Mouse (Mus musculus) midbrain, embryonic 11.5 days (tissue): ENCODE measurements at regions not wholly inside any gene's neighbourhood (a gene's known extent, or its start where the extent isn't known, plus 50 kb on each side); places are given as distances from the start of the nearest gene placed in this dataset.

Experiments used
- ATAC-seq: fragments of 200-750 bp; cut with Nextera tagmentation; 2 replicates; pipeline ENCODE4 v1.8.0; 2017; ENCODE audit warnings: moderate TSS enrichment, moderate library complexity; ENCODE audit not compliant: low FRiP score
- DNase-seq: peaks from one replicate; pipeline ENCODE4 v3.0.0; 2015; ENCODE audit warnings: low spot score; ENCODE audit errors: missing footprints
- H3K27ac ChIP-seq: fragments of 300-500 bp; sonication (generic); 2 replicates; pipeline ENCODE4 v1.5.1; 2014; ENCODE audit warnings: low read depth, low read length
- H3K27me3 ChIP-seq: fragments of 300-500 bp; sonication (generic); 2 replicates; pipeline ENCODE4 v1.6.1; 2014; ENCODE audit warnings: mild to moderate bottlenecking, low read length, moderate library complexity, mixed read lengths; ENCODE audit not compliant: control insufficient read depth, insufficient read depth
- H3K36me3 ChIP-seq: fragments of 300-500 bp; sonication (generic); 2 replicates; pipeline ENCODE4 v1.6.1; 2014; ENCODE audit warnings: mild to moderate bottlenecking, low read length, moderate library complexity, mixed read lengths; ENCODE audit not compliant: control insufficient read depth, insufficient read depth
- H3K4me1 ChIP-seq: fragments of 300-500 bp; sonication (generic); 2 replicates; pipeline ENCODE4 v1.6.1; 2014; ENCODE audit warnings: low read length; ENCODE audit not compliant: control insufficient read depth, insufficient read depth
- H3K4me2 ChIP-seq: fragments of 300-500 bp; sonication (generic); 2 replicates; pipeline ENCODE4 v1.6.1; 2014; ENCODE audit warnings: mild to moderate bottlenecking, moderate library complexity
- H3K4me3 ChIP-seq: fragments of 300-500 bp; sonication (generic); 2 replicates; pipeline ENCODE4 v1.5.1; 2014; ENCODE audit warnings: low read depth, low read length
- H3K9ac ChIP-seq: fragments of 300-500 bp; sonication (generic); 2 replicates; pipeline ENCODE4 v1.6.1; 2014; ENCODE audit warnings: low read length
- H3K9me3 ChIP-seq: fragments of 300-500 bp; sonication (generic); 2 replicates; pipeline ENCODE4 v1.6.1; 2016; ENCODE audit warnings: low read length; ENCODE audit not compliant: control insufficient read depth
- WGBS: fragments of 180-500 bp; shearing (Covaris S2); extraction: QIAGEN DNeasy Blood & Tissue Kit; methylation state at CpG from one replicate; pipeline ENCODE4 v1.1.7; 2014; 5-methylcytosine and 5-hydroxymethylcytosine counted together

DNA sequence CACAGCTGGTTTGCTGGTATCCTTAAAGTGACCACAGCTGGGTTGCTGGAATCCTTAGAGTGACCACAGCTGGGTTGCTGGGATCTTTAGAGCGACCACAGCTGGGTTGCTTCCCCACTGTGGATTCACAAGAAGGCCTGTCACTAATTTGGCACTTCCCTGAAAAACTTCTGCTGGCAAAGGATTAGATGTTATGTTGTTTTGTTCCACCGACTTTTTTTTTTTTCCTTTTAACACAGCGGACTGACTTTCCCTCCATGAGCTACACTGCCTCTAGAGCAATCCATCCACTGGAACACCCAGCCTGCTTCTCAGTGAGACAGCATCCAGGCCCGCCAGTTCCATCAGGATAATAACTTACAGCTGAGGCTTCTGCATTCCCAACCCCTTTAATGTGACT is 266.9 kb downstream of the Olfr1505 start:
- Histone ChIP-seq H3K4me3 (no peak overlapping the region), H3K4me2 (no peak overlapping the region), H3K9me3 (no peaks in the 10 kb centered on the region), H3K27ac (no peak overlapping the region), H3K4me1 (no peaks in the 10 kb centered on the region), H3K36me3 (no peaks in the 10 kb centered on the region), H3K27me3 (no peaks in the 10 kb centered on the region), H3K9ac (no peak overlapping the region)
- DNase-seq: no peak
- ATAC-seq: no peak
- 17% methylated on average over 4 of the region's 4 CpGs for WGBS

DNA sequence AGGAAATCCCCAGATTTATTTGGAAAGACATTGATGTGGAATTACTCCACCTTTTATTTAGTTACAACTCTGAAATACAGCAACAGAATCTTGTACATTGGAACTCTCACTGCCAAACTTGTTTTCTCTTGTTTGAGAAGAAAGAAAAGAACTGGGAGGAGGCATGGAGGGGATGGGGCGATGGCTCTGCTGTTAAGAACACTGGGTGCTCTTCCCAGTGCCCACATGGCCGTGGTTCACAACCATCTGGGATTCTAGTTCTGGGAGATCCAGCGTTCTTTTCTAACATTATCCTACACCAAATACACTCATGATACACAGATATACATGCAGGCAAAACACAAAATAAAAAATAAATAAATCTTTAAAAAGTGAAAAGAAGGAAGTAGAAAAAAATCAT is 267.6 kb downstream of the Olfr1505 start:
- Histone ChIP-seq H3K36me3 (no peaks in the 10 kb centered on the region), H3K9ac (no peak overlapping the region), H3K4me1 (no peaks in the 10 kb centered on the region), H3K9me3 (no peaks in the 10 kb centered on the region), H3K4me2 (no peak overlapping the region), H3K27me3 (no peaks in the 10 kb centered on the region), H3K4me3 (no peak overlapping the region), H3K27ac (no peak overlapping the region)
- WGBS: 70% methylated on average over 3 of the region's 3 CpGs
- DNase-seq (no peak), ATAC-seq (no peak)

DNA sequence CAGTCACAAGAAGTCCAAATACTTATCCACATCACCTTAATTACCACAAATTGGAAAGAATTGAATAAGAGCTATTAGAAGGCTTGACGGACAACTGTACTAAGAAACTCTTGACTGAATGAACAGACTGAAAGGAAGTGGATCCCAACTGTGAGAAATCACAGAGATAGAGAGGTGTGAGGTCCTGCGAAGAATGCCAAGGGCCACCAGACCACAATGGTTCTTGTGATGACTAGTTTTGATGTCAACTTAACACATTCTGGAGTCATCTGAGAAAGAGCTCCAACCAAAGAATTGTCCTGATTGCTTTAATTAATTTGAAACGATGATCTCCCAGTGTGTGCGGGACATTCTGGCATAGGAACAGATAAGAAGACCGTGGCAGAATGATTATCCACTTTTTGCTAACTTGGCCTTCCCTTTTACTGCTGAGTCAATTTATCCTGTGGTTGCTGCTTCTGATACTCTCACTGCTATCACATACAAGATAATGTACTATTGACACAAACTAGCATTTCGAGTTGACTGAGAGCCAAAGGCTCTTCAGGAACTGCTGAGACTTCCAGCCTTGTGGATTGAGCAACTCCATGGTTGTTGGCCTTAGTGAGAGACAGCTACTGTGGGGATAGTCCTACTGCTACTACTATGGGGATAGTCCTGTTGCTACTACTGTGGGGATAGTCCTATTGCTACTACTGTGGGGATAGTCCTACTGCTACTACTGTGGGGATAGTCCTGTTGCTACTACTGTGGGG is 268.5 kb downstream of the Olfr1505 start:
- DNase-seq: no peak
- Histone ChIP-seq H3K27me3 (no peaks in the 10 kb centered on the region), H3K9me3 (no peaks in the 10 kb centered on the region), H3K4me2 (no peak overlapping the region), H3K4me1 (no peaks in the 10 kb centered on the region), H3K27ac (no peak overlapping the region), H3K4me3 (no peak overlapping the region), H3K36me3 (no peaks in the 10 kb centered on the region), H3K9ac (no peak overlapping the region)
- no peak for ATAC-seq
- WGBS: 87% methylated on average over 6 of the region's 6 CpGs

DNA sequence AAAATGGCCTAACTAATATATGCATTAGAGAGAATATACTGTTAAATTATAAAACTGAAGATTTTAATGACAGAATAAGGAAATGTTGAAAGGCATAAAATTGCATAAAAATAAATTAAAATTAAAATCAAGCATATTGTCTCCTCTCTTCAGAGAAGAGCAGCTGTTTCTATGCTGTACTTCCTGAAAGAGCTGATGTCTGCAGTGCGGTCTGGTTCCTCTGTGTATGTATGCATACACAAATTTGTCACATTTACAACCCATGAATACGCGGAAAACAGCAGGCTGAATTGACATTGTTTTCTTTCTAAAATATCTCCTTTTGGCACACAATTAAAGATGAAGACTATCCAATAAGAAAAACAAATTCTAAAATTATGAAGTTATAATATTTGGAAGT is 278.5 kb downstream of the Olfr1505 start:
- Histone ChIP-seq H3K9me3 (no peaks in the 10 kb centered on the region), H3K4me1 (no peaks in the 10 kb centered on the region), H3K27me3 (no peaks in the 10 kb centered on the region), H3K27ac (no peak overlapping the region), H3K36me3 (no peaks in the 10 kb centered on the region), H3K4me2 (no peak overlapping the region), H3K4me3 (no peak overlapping the region), H3K9ac (no peak overlapping the region)
- DNase-seq: no peak
- 91% methylated on average over 3 of the region's 3 CpGs for WGBS
- no peak for ATAC-seq

DNA sequence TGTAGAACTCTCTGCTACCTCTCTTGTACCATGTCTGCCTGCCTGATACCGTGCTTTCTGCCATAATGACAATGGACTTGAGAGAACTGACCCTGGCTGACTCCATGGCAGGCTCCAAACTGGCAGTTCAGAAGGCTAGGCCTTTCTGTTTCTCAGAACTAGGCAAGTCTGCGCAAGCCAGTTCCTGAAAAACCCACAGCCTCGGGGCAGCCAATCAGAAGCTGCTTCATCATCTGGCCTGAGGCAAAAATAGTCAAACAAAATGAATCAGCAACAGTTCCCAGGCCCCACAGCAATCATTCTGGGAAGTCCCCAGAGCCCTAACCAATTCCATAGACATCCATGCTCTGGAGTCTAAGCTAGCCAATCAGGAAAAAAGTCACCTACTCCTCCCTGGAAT is 284.5 kb downstream of the Olfr1505 start:
- no peaks in the 10 kb centered on the region for H3K27me3 ChIP-seq
- H3K36me3 ChIP-seq: no peaks in the 10 kb centered on the region
- DNase-seq (no peak), ATAC-seq (no peak)
- H3K9ac ChIP-seq: no peak overlapping the region
- H3K9me3 ChIP-seq: no peaks in the 10 kb centered on the region
- no peak overlapping the region for H3K27ac ChIP-seq
- H3K4me3 ChIP-seq: no peak overlapping the region
- H3K4me1 ChIP-seq: no peaks in the 10 kb centered on the region
- no peak overlapping the region for H3K4me2 ChIP-seq
- 89% methylated on average over 3 of the region's 3 CpGs for WGBS

DNA sequence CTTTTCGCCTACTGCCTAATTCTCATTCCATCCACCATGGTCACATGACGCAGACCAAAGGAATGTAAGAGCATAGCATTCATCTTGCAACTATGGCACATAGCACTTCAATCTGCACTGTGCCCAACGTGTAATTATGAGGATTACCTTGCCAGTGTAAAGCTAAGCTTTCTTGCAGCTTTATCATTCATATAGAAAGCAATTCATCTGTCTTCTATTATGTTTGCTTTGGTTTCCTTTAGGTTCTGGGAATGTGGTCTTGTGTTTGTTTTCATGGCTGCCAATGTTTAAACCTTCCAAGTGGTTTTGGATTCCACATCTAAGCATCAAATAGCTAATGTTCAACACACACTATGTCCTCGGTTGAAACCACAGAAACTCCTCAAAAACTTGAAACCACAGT is 307.2 kb downstream of the Olfr1505 start:
- Histone ChIP-seq H3K4me2 (no peak overlapping the region), H3K4me3 (no peak overlapping the region), H3K27me3 (no peaks in the 10 kb centered on the region), H3K36me3 (no peaks in the 10 kb centered on the region), H3K9me3 (no peaks in the 10 kb centered on the region), H3K9ac (no peak overlapping the region), H3K4me1 (no peaks in the 10 kb centered on the region), H3K27ac (no peak overlapping the region)
- ATAC-seq: no peak
- no peak for DNase-seq
- WGBS: 75% methylated on average over 4 of the region's 4 CpGs

DNA sequence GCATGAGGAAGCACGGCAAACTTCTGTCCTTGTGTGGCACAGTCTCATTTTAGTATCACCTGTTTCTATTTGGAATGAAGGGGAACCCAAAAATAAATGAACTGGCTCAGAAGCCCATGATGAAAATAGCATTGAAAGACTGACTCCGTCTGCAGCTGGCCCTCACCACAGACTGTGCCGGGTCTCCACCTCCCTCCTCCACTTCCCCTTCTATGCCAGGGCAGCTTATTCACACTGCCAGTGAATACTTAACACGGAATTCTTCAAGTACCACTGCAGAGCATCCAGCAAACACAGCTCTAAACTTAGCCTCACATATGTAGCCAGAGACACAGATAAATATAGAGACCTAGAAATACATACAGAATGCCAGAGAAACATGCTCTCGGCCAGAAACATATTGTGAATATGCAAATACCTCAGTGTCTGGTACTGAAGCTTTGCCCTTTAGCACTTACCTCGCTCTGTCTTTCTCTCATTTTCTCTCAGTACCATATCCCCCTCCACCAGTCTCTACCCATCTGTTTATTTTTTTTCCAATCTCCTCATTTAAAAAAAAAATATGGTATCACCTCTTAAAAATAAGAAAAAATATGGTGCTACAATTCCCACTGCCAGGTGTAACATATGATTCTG is 311.8 kb downstream of the Olfr1505 start:
- Histone ChIP-seq H3K27ac (no peak overlapping the region), H3K27me3 (no peaks in the 10 kb centered on the region), H3K4me1 (no peaks in the 10 kb centered on the region), H3K4me3 (no peak overlapping the region), H3K4me2 (no peak overlapping the region), H3K36me3 (no peaks in the 10 kb centered on the region), H3K9ac (no peak overlapping the region), H3K9me3 (no peaks in the 10 kb centered on the region)
- WGBS: 69% methylated on average over 6 of the region's 6 CpGs
- ATAC-seq (no peak), DNase-seq (no peak)

DNA sequence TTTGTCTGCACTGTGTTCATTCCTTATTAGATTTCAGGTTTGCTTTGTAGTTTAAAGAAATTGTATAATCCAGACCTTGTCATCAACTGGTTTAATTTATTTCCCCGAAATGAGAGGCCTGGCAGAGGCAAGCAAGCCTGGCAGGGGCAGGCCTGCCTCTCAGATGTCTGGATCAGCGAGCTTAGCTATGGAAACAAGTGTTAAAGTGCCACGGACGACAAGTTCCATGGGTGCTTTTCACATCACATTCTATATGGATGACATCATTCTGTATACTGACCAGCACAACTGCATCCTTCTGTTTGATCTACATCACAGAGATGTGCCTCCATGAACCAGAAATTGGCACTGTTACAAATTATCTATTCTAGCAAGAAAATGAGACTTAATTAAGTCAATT is 312.5 kb downstream of the Olfr1505 start:
- Histone ChIP-seq H3K4me3 (no peak overlapping the region), H3K36me3 (no peaks in the 10 kb centered on the region), H3K27me3 (no peaks in the 10 kb centered on the region), H3K9me3 (no peaks in the 10 kb centered on the region), H3K4me2 (no peak overlapping the region), H3K4me1 (no peaks in the 10 kb centered on the region), H3K9ac (no peak overlapping the region), H3K27ac (no peak overlapping the region)
- ATAC-seq: no peak
- WGBS: 43% methylated on average over 4 of the region's 4 CpGs
- no peak for DNase-seq

DNA sequence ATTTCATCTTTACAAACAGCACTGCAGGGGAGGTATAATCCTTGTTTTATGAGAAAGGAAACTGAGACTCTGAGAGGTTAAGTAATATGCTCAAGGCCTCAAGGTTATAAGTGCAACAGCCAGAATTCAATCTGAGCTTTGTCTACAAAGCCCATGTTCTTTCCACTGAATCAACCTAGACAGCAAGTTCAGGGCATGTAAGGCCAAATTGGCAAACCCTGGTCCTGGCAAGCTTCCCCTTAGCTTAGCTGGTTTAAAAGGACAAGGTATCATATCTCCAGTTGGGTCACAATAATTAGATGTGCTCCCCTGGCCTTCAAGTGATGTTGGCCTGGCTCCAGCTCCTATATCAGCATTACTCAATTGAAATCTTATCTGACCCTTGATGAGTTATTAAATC is 313.2 kb downstream of the Olfr1505 start:
- no peaks in the 10 kb centered on the region for H3K27me3 ChIP-seq

More for the DNA sequence above, 313.2 kb downstream of the Olfr1505 start:
- no peak overlapping the region for H3K9ac ChIP-seq
- H3K36me3 ChIP-seq: no peaks in the 10 kb centered on the region
- H3K9me3 ChIP-seq: no peaks in the 10 kb centered on the region
- H3K27ac ChIP-seq: no peak overlapping the region
- no peaks in the 10 kb centered on the region for H3K4me1 ChIP-seq
- ATAC-seq (no peak), DNase-seq (no peak)
- H3K4me2 ChIP-seq: no peak overlapping the region
- H3K4me3 ChIP-seq: no peak overlapping the region
